Mouse (Mus musculus) layer of hippocampus, postnatal 36 days (tissue): ENCODE results near the gene Apod. TPM values are rescaled to one million over a fixed set of nuclear protein-coding genes. Genes with fewer than 3 reads are reported as not detected.
"Not testable (repeated sequence)": the region's sequence is repeated elsewhere in the genome, so short reads cannot be mapped to it uniquely, and the experiment has no call there.

Experiments
- DNase-seq, 2 experiments: peaks; one replicate each; pipeline ENCODE4 v3.0.0; 2022
- total RNA-seq, 2 experiments: library from RNA; stranded (reverse); gene quantifications; 2 replicates each; pipeline ENCODE4 v1.2.3; 2021

The Apod gene
- total RNA-seq: 100 to 1,000 TPM; 103 to 127 TPM

GRCm38 (mm10) chr16:31314497-31315233 is at the start of gene Apod:
Gene Apod (minus strand): TSS chr16:31314808.
- DNase-seq: no peak

GRCm38 (mm10) chr16:31363685-31364436 is 49.3 kb upstream of the Apod start:
- no peak for DNase-seq

- DNase-seq: no peak
Measured at GRCm38 (mm10) chr16:31359542-31359941, 44.9 kb upstream of the Apod start.

GRCm38 (mm10) chr16:31358991-31359390 is 44.4 kb upstream of the Apod start:
- DNase-seq: no peak

GRCm38 (mm10) chr16:31358576-31358975 is 44.0 kb upstream of the Apod start:
- no peak for DNase-seq

- DNase-seq: no peak
Measured at GRCm38 (mm10) chr16:31355882-31356281, 41.3 kb upstream of the Apod start.

GRCm38 (mm10) chr16:31354341-31355329 is 40.0 kb upstream of the Apod start:
- DNase-seq: peak; percentile 34 to 62

GRCm38 (mm10) chr16:31352996-31353395 is 38.4 kb upstream of the Apod start:
- no peak for DNase-seq

- peak; percentile 69 to 70 for DNase-seq
Measured at GRCm38 (mm10) chr16:31347581-31347980, 33.0 kb upstream of the Apod start.

- DNase-seq: no peak
Measured at GRCm38 (mm10) chr16:31342966-31343365, 28.4 kb upstream of the Apod start.

GRCm38 (mm10) chr16:31342556-31342955 is 27.9 kb upstream of the Apod start:
- DNase-seq: no peak

- DNase-seq: no peak
Measured at GRCm38 (mm10) chr16:31339332-31339731, 24.7 kb upstream of the Apod start.

GRCm38 (mm10) chr16:31337956-31338355 is 23.3 kb upstream of the Apod start:
- no peak for DNase-seq

- no peak for DNase-seq
Measured at GRCm38 (mm10) chr16:31334796-31335195, 20.2 kb upstream of the Apod start.

- DNase-seq: no peak
Measured at GRCm38 (mm10) chr16:31332586-31332985, 18.0 kb upstream of the Apod start.

- DNase-seq: not testable (repeated sequence)
Measured at GRCm38 (mm10) chr16:31330970-31331369, 16.4 kb upstream of the Apod start.

- DNase-seq: no peak
Measured at GRCm38 (mm10) chr16:31329668-31330067, 15.1 kb upstream of the Apod start.

- no peak for DNase-seq
Measured at GRCm38 (mm10) chr16:31327891-31328290, 13.3 kb upstream of the Apod start.

- DNase-seq: no peak
Measured at GRCm38 (mm10) chr16:31327430-31327829, 12.8 kb upstream of the Apod start.

GRCm38 (mm10) chr16:31326679-31327078 is 12.1 kb upstream of the Apod start:
- DNase-seq: no peak

- no peak for DNase-seq
Measured at GRCm38 (mm10) chr16:31325966-31326365, 11.4 kb upstream of the Apod start.

- DNase-seq: no peak
Measured at GRCm38 (mm10) chr16:31325120-31325519, 10.5 kb upstream of the Apod start.

GRCm38 (mm10) chr16:31321501-31321900 is 6.9 kb upstream of the Apod start:
- DNase-seq: no peak
